Mouse (Mus musculus) gastrocnemius, postnatal 25 days (tissue): ENCODE measurements at regions not wholly inside any gene's neighbourhood (a gene's known extent, or its start where the extent isn't known, plus 50 kb on each side); places are given as distances from the start of the nearest gene placed in this dataset.

ENCODE experiments used
- DNase-seq: peaks from one replicate; pipeline ENCODE4 v3.0.0; 2022

DNA sequence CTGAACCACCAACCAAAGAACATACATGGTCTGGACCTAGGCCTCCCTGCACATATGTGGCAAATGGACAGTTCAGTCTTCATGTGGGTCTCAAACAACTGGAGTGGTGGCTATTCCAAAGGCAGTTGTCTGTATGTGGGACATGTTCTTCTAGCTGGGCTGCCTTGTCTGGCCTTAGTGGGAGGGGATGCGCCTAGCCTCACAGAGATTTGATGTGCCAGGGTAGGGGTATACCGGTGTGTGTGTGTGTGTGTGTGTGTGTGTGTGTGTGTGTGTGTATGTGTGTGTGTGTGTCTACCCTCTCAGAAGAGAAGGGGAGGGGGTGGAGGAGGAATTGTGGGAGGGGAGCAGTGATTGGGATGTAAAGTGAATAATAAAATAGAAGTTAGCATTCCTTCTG, 344.0 kb downstream of the Dhx35 start:
- no peak for DNase-seq

DNA sequence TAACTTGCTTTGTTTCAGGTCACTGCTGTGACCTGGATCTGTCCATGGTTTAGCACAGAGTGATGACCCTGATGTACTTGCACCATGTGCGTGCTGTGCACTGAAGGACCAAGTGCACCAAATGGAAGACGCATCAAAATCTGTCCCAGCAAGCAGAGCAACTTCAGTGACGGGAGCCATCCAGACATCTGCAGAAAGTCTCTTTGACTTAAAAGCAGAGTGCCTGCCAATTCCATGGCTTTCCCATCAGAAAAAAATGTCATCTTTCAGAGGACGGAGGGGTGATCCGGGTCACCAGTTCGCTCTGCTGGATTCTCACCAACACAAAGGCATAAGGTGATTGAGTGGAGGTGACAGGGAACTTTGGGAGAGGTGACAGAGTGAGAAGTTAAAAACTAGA, 351.4 kb downstream of the Dhx35 start:
- DNase-seq: no peak

DNA sequence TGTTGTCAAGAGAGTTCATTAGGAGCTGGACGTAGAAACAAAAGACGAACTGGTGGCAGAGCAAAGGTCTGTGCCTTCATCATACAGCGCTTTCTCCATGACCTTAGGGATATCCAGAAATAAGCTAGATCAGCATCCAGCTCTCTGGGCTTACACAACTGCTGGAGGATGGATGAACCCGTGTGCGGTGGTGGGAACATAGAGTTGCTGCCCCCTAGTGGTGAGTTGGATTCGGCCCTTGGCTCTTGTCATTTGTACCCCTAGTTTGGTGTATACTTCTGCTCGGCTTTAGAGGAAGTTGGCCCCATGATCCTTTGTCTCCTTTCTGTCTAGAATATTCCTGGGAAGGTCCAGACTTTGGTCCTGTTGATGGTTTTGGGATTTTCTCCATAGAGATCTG, 369.4 kb downstream of the Dhx35 start:
- peak; percentile 7 for DNase-seq

DNA sequence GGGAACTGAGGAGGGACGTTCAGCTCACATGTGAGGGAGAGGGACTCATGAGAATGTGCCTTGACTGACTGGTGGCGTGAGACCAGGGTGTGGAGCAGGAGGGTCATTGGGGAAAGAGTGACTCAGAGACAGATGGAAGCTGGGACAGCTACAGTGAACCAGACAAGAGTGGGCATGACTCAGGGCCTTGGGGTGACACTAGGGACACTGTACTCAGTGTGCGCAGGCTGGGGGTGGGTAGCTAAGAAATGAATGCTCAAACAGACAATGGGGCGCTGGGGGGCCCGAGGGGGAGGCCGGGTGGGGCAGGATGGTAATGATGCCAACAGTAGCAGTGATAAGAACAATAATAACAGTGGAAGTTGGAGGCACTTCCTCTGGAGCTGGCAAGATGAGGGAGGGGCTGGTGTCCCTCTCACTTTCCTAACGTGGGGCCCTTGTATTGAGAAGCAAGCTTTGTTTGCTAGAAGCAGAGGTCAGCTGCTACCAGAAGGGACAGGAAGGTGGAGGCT, 374.0 kb downstream of the Dhx35 start:
- no peak for DNase-seq

DNA sequence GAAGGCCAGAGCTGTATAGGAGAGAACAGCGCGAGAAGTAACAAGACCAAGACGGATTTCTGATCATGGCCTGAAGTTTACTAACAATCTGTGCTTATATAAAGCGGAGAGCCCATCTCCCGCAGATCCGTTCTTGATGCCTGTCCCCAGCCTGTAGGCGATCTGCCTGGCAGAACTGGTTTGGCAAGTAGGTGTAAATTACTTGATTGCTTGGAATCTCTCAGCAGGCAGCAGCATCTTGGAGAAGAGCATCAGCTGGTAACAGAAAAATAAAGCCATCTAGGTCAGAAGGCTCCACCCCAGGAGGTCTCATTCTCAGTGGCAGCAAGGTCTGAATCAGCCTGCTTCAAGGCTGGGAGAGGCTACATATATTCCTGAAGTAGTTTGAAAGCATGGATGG, 401.5 kb downstream of the Dhx35 start:
- no peak for DNase-seq

DNA sequence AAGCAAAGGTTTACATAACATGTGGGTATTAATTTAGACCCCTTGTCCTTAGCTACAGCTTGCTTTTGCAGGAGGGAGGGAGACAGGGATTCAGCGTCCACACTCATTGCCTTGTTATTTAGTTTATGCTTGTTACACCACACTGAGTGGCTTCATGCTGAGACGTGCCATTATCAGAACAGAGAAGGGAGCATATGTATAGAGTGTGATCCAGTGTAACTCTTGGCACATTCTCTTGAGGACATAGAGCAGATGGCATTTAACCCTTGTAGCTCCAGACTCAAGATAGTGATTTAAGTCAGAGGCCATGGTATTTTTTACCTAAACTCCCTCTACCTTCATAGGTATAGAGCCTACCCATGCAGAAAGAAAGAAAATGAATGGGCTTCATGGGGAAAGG, 437.7 kb downstream of the Dhx35 start:
- DNase-seq: no peak

DNA sequence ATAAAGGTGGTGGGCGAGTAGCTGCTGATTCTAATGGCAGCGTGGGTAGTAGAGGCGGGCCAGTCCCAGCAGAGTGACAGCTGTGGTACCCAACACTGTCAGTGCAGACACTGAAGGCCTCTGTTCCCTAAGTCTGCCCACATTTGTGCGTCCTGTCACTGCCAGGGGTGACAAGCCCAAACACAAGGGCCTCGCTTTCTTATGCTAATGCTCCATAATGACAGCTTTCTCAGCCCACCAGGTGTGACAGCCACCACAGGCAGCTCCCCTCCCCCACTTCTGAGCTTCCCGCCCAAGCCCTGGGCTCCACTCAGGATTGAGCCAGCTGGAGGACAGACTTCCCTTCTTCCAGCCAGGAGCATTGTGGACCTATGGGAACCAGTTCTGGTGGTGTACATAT, 440.4 kb downstream of the Dhx35 start:
- DNase-seq: no peak

DNA sequence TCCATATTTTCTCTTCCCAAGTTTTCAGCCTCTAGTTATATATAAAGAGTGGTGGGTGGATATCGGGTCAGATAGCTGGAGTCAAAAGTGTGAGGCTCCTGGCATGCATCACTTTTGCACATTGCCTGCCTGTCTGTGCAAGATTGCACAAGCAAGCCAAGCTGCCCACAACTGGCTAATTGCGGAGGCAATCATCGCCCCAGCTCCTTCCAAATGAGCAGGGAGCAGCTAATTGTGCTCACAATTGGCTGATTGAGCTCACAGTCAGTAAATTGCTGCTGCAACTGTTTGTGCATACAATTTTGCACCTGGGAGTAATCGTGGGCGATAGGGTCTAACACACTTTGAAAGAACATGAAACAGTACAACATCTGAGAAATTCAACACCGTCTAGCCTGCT, 455.5 kb downstream of the Dhx35 start:
- DNase-seq: no peak

DNA sequence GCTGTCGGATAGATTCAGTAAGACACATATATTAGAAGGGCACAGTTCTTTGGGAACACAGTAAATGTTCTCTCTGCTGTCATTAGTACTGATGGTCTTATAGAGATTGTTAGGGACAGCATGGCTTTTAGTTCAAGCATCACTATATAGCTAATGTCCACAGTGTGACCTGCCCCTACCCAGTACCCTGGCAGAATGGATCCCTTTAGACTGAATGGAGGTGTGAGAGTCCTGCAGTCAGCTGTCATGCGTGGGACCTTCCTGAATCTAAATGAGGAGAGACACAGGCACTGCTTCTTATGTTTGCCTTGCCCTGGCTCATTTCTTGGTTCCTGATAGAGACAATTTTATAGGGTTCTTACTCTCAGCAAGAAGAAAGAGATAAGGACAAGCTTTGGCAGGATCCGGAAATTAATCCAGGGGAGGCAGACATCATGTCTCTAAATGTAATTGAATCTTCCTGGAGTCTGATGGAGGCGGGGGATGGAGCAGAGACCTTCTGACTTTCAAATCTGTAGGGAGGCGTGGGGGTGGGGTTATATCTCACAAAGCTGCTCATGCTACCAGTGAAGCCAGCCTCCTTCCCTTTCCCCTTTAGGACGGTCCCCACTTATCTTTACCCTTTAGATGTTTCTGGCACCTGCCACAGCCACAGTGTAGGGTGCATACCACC, 456.5 kb downstream of the Dhx35 start:
- no peak for DNase-seq

DNA sequence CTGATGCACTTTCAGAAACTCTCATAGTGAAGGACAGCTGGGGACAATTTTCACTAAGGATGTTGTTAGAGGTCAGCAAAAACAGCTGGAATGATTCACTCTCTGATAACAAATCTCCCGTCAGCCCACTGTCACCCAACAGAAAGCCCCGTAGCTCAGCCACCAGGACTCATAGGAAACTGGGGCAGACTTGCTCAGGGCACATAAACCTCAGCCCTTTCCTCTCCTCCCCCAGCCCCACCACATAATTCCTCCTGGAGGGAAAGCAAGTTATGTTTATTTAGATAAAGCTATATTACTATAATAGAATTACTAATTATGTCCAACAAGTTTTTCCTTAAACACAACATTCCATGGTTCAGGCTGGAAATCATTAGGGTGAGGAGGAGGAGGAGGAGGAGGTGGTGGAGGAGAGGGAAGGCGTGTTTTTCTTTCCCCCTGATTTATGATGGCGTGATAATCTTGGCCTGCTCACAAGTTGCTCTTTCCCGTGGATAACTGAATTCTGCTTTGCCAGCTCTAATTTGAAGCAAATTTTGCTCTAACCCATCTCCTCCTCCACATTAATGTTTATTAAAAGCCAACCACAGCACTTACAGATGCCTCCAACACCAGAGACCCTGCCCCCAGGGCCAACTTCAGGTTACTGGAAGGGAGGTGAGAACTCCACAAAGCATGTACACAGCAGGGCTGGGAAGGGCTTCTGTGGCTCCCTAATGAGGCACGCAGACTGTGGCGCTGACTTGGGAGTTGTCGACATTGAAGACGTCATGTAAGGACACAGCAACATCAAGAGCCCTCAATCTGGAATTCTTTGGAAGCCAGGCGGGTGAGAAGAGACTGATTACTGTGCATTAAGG, 475.8 kb downstream of the Dhx35 start:
- DNase-seq: no peak

DNA sequence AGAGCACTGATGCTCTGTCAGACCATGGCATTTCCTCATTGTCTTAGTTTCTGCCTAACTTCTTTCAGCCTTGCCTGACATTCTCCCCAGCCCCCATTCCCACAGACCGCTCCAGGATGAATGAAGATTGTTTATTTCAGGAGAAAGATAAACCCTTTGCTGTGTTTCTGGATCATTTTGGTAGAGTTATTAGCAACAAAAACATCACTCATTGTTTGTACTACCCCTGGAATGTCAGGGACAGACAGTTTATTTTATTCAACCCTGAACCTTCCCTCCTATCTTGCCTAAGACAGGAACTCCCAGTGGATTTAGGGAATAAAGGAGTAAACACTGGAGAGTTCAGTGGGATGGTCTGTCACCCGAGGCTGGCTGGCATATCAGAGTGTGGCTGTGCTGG, 484.3 kb downstream of the Dhx35 start:
- no peak for DNase-seq

DNA sequence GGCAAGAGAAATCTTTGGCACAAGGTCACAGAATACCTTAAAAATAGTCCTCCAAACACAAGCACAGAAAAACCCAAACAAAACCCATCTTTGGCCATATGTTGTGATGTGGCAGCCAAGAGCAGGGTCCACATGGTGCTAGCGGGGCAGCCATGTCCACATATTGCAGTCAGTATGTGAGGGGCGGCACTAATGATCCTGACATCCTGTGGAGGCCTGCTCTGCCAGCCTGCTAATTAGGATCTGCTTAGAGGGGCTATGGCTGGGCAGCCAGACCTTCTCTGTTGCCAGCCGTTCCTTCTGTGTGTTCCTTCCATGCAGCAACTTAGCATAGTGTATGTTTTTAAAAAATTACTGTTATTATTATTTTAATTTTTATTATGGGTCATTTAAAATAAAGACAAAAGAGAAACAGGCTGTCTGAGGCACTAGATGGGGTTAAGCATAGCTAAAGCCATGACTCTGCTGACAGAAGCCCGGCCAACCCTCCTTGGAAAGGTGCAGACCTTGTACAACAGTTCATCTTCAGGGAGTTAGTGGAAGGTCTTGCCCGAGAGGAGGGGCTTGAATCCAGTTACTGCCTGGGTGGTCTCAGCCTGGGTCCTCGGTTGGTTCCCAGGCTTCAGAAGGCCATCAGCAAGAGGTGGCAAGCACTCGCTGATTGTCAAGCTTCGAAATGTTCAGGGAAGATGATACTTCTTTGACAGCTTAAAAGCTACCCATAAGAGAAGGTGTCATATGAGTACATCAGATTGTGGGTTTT, 487.1 kb downstream of the Dhx35 start:
- DNase-seq: no peak

DNA sequence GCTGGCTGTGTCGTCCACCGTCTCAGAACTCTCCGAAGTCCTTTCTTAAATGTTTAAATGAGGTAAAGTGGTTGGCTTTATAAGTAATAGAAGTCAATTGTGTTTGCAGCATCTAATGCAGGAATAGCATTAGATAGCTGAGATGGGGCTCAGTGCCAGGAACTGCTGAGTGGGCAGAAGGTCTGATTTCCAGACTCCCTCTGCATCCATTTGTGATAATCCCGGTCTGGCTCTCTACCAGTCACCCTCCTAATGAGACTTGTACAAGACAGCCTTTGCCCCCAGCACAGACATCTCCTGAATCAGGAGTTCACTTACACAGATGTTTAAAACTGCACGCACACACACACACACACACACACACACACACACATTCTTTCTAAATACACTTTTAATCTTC, 489.5 kb downstream of the Dhx35 start:
- DNase-seq: no peak

DNA sequence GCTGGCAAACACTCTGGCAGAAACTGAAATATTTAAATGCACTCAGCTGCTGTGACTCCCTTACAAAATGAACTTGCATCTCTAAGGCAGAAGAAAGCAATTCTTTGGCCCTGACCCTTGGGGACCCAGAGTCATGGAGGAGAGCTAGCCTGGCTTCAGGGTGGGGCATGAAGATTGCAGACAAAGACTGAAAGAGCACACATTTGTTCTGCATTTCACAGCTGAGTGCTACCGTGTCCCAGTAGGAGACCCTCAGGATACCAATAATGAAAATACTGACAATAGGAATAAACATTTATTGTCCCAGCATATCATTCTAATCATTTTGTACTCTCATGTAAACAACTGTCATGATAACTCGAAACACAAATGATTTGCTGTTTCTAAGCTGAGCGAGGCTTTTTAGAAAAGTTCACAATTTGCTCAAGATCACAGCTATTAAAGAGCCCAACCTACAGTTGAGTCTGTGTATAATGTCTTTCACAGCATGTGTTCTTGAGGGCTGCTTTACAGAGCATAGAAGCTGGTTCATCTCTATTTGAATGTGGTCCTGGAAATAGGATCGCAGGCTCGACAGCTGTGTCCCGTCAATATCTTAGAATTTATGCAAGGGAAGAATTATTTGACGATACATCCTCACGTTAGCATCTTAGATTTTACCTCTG, 490.1 kb downstream of the Dhx35 start:
- no peak for DNase-seq

DNA sequence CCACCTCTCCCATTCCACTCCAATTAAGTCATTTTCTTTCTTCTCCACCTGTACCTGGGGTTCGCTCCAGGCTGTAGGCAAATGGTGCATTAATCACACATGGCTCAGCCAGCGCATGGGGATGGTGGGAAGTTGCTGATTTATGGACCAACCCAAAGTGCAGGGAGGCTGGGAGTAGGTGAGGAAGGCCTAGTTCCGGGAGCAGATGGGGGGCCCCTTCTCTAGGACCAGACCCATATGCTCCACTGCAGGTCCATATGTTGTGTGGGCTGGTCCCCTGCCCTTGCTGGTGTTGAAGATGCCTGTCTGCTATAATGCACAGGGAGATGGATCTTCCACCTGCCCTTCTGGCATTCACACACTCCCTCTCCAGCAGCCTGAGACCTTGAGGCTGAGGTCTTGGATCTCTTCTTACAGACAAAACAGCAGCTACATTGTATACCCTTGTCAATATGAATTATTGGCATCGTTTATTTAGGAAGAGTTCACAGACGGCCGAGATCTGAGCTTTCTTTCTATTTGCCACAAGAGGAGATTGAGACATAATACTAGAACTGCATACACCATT, 493.5 kb downstream of the Dhx35 start:
- no peak for DNase-seq

DNA sequence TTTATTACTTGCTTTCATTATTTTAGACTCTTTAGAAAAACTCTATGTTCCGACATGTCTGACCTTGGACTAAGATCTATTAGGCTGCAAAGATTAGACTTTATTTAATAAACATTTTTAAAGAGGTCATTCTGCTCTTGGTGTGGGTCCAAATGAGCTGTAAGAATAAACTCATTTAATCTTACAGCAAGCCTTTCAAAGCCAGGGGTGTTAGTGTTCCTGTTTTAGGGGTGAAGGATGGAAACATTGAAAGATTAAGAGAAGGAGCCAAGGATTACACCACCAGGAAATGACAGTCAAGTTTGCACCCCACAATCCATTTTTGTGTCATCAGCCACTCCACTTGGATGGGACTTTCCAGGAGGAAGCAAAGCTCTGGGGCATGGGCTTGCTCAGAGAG, 495.5 kb downstream of the Dhx35 start:
- DNase-seq: no peak

DNA sequence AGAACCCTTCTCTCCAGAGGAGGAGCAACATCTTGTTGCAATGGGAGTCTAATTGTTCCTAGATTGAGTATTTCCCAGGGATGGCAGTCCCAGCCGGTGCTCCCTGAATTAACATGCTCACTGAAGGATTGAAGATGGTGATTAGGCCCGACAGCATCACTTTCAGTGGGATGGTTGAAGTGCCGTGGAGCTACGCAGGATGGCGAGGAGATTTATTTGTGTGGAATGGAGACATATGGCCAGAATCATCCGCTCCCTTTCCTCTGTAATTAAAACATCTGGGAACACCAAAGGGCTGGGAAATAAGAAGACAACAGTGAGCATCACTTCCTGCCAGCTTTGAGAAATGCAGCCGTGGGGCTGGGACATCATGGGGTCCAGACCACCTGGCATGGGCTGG, 512.4 kb downstream of the Dhx35 start:
- DNase-seq: no peak

DNA sequence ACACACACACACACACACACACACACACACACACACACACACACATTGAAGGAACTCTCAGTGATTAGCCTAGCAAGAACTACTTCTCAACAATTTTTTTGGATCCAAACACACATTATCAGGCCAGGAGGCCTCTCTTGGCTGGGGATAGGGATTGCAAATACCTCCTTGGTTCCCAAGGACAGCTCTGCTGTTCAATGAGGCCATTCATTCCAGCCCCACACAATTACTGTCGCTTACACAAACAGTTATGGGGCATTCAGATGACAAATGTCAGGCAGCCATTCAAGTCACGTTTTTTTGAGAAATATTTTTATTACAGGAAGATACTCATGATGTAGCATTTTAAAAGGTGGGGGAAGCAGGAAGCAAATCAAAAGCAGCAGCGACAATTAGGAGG, 540.1 kb downstream of the Dhx35 start:
- peak; percentile 46 for DNase-seq

DNA sequence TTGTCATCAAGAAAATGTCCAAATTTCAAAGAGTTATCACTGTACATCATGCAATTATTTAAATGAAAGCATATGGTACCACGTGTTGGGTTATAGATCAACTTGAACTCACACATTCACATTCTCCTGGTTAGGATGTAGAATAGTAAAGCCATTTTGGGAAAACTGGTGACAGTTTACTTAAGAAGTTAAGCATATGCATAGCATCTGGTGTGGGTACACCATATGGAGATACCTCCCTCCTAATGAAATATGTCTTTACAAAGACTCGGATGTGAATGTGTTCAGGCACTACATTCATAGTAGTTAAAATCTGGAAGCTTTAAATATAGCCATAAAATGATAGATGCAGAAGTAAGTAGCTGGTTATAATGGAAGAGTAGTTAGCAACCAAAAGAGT, 542.0 kb downstream of the Dhx35 start:
- no peak for DNase-seq

DNA sequence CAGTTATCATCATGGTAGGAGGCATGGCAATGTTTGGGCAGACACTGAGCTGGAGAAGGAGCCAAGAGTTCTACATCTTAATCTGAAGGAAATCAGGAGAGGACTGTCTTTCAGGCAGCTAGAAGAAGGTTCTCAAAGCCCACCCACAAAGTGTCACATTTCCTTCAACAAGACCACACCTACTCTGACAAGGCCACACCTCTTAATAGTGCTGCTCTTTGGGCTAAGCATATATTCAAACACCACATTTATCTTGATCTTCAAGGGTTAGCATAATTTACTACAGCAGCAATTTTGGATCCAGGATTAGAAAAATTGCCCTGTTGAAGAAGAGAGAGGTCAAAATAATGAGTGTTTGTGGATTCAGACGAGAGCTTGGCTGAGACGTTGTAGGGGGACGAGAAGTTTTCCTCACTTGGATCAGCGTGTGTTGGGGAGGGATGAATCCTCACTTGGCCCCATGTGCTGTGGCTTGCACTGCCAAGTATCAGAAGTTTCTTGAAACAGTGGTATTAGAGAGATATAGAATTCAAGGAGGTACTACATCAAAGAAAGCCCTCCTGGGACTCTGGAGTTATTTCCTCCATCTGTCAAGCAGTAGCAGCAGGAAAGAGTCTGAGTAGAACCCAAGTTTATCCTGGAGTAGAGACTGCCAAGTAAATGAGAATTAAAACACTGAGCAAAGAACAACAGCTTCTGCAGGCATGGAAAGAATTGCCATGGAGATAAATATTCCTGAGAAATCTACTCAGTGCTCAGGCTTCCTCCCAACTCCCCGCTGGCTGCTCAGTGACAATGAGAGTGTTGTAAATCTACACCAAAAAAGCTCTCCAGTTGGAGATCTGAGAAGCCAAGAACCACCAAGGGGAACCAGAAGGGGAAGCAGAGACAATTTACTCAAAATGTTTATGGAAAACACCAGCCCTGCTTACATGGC, 549.3 kb downstream of the Dhx35 start:
- DNase-seq: peak; percentile 11

DNA sequence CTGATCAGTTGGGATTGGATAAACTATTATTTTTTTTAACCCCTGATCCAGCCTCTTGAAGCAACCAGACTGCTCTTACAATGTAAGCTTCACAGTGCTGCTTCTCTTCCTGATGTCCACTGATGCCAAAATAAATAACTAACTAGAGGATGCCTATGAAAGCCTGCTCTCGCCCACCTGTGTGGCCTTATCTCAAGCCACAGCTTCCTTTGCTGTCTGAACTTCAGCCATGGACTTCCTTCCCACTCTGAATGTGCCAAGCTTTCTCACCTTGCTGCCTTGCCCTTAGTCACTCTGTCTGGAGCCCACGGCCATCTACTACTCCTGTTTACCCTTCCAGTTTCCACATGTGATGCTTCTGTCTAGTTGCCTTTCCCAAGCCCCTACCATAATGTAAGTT, 559.6 kb downstream of the Dhx35 start:
- no peak for DNase-seq
